Mouse (Mus musculus) neural tube, embryonic 11.5 days (tissue): Measurements from ENCODE around the gene Tef. TPM values are rescaled to one million over a fixed set of nuclear protein-coding genes. Genes with fewer than 3 reads are reported as not detected.
A peak's percentile ranks its signal among the peaks of the same experiment; 100 is the strongest.

Experiments
- ATAC-seq: fragments of 200-750 bp; cut with Nextera tagmentation; 2 replicates; pipeline ENCODE4 v1.8.0; 2017; ENCODE audit warnings: moderate number of reproducible peaks, mild to moderate bottlenecking, moderate TSS enrichment, moderate library complexity; ENCODE audit not compliant: insufficient read depth, low FRiP score, low TSS enrichment
- DNase-seq: peaks from one replicate; pipeline ENCODE4 v3.0.0-alpha.2; 2015; ENCODE audit warnings: low spot score
- H3K27ac ChIP-seq: fragments of 300-500 bp; sonication (generic); 2 replicates; pipeline ENCODE4 v1.5.1; 2014; ENCODE audit warnings: low read depth, mild to moderate bottlenecking, low read length
- H3K27me3 ChIP-seq: fragments of 300-500 bp; sonication (generic); 2 replicates; pipeline ENCODE4 v1.6.1; 2014; ENCODE audit warnings: mild to moderate bottlenecking, low read length, mixed read lengths; ENCODE audit not compliant: control insufficient read depth, insufficient read depth
- H3K36me3 ChIP-seq: fragments of 300-500 bp; sonication (generic); 2 replicates; pipeline ENCODE4 v1.6.1; 2014; ENCODE audit warnings: mild to moderate bottlenecking, low read length, moderate library complexity, mixed read lengths; ENCODE audit not compliant: control insufficient read depth, insufficient read depth
- H3K4me1 ChIP-seq: fragments of 300-500 bp; sonication (generic); 2 replicates; pipeline ENCODE4 v1.6.1; 2014; ENCODE audit warnings: low read length, mixed read lengths; ENCODE audit not compliant: control insufficient read depth, insufficient read depth
- H3K4me2 ChIP-seq: fragments of 300-500 bp; sonication (generic); 2 replicates; pipeline ENCODE4 v1.6.1; 2014; ENCODE audit warnings: low read depth, mild to moderate bottlenecking, moderate library complexity
- H3K4me3 ChIP-seq: fragments of 300-500 bp; sonication (generic); 2 replicates; pipeline ENCODE4 v1.5.1; 2014; ENCODE audit warnings: low read depth, low read length
- H3K9ac ChIP-seq: fragments of 300-500 bp; sonication (generic); 2 replicates; pipeline ENCODE4 v1.6.1; 2014; ENCODE audit warnings: mild to moderate bottlenecking, low read length
- H3K9me3 ChIP-seq: fragments of 300-500 bp; sonication (generic); 2 replicates; pipeline ENCODE4 v1.6.1; 2016; ENCODE audit warnings: low read length; ENCODE audit not compliant: control insufficient read depth
- WGBS: fragments of 180-500 bp; shearing (Covaris S2); extraction: QIAGEN DNeasy Blood & Tissue Kit; methylation state at CpG from one replicate; pipeline ENCODE4 v1.1.7; 2014; 5-methylcytosine and 5-hydroxymethylcytosine counted together
- polyA plus RNA-seq: library from polyadenylated mRNA; unstranded; fragments of >200 nt; fragmentation: Nextera tagmentation; extraction: Ambion mirVana; gene quantifications from 2 replicates; pipeline ENCODE4 v1.2.1, GENCODE M21; 2014

Gene Tef
- polyA plus RNA-seq, 1 experiment from 2014 or later, result 13.7 TPM

GRCm38 (mm10) chr15:81811599-81811996 lies 9.4 kb downstream of the Tef start:
- Histone ChIP-seq H3K4me1 (peaks cover 10% of the 10 kb centered on the region), H3K4me2 (peak overlapping the region; percentile 85), H3K9ac (peak overlapping the region; percentile 61), H3K27me3 (no peaks in the 10 kb centered on the region), H3K36me3 (peaks cover 2% of the 10 kb centered on the region; the same call in 1 of the 2 replicates), H3K27ac (0 out of 2 replicates have a peak overlapping the region, but pooled peaks have one; percentile 11), H3K9me3 (no peaks in the 10 kb centered on the region), H3K4me3 (peak overlapping the region; percentile 70)
- WGBS, result under 1% methylated on average over 20 of the region's 26 CpGs
- DNase-seq (no peak), ATAC-seq (peak; percentile 21)

- Histone ChIP-seq H3K27me3 (no peaks in the 10 kb centered on the region), H3K4me1 (peaks cover 10% of the 10 kb centered on the region), H3K27ac (no peak overlapping the region), H3K9ac (peak overlapping the region; percentile 16; the same call in 1 of the 2 replicates), H3K4me2 (peak overlapping the region; percentile 85), H3K9me3 (no peaks in the 10 kb centered on the region), H3K36me3 (peaks cover 2% of the 10 kb centered on the region), H3K4me3 (peak overlapping the region; percentile 70)
- DNase-seq, result no peak
- 42% methylated on average over 3 of the region's 3 CpGs for WGBS
- ATAC-seq, result no peak
These were observed 10.1 kb downstream of the Tef start for GRCm38 (mm10) chr15:81812287-81812686.

GRCm38 (mm10) chr15:81812696-81813631 lies 10.7 kb downstream of the Tef start:
- peaks cover 2% of the 10 kb centered on the region for H3K36me3 ChIP-seq
- WGBS, result 81% methylated on average over 7 of the region's 7 CpGs
- H3K27me3 ChIP-seq, result no peaks in the 10 kb centered on the region
- H3K4me3 ChIP-seq, result no peak overlapping the region; the same call in 1 of the 2 replicates
- no peaks in the 10 kb centered on the region for H3K9me3 ChIP-seq
- DNase-seq, result no peak
- ATAC-seq, result no peak
- peak overlapping the region; percentile 85; the same call in 1 of the 2 replicates for H3K4me2 ChIP-seq
- no peak overlapping the region for H3K27ac ChIP-seq
- H3K9ac ChIP-seq, result no peak overlapping the region
- H3K4me1 ChIP-seq, result peaks cover 10% of the 10 kb centered on the region

GRCm38 (mm10) chr15:81813986-81814705 lies 11.9 kb downstream of the Tef start:
- Histone ChIP-seq H3K27me3 (no peaks in the 10 kb centered on the region), H3K4me1 (peaks cover 10% of the 10 kb centered on the region), H3K9me3 (no peaks in the 10 kb centered on the region), H3K4me2 (no peak overlapping the region), H3K27ac (no peak overlapping the region), H3K9ac (no peak overlapping the region), H3K4me3 (no peak overlapping the region), H3K36me3 (peaks cover 2% of the 10 kb centered on the region)
- DNase-seq, result no peak
- WGBS, result 75% methylated on average over 5 of the region's 5 CpGs
- no peak for ATAC-seq

- no peak overlapping the region for H3K9ac ChIP-seq
- no peak overlapping the region for H3K27ac ChIP-seq
- no peak overlapping the region for H3K4me3 ChIP-seq
- no peaks in the 10 kb centered on the region for H3K27me3 ChIP-seq
- H3K4me1 ChIP-seq, result peaks cover 7% of the 10 kb centered on the region
- ATAC-seq (no peak), DNase-seq (no peak)
- H3K9me3 ChIP-seq, result no peaks in the 10 kb centered on the region
- H3K4me2 ChIP-seq, result no peak overlapping the region
- peaks cover 2% of the 10 kb centered on the region for H3K36me3 ChIP-seq
- 85% methylated on average over 12 of the region's 12 CpGs for WGBS
These were observed 12.6 kb downstream of the Tef start for GRCm38 (mm10) chr15:81814716-81815370.

GRCm38 (mm10) chr15:81818404-81818803 lies 16.2 kb downstream of the Tef start:
- no peak overlapping the region for H3K4me2 ChIP-seq
- H3K27me3 ChIP-seq, result no peaks in the 10 kb centered on the region
- 86% methylated on average over 3 of the region's 3 CpGs for WGBS
- H3K4me3 ChIP-seq, result no peak overlapping the region
- no peak overlapping the region for H3K9ac ChIP-seq
- no peaks in the 10 kb centered on the region for H3K4me1 ChIP-seq
- no peak overlapping the region for H3K27ac ChIP-seq
- no peak for ATAC-seq
- H3K9me3 ChIP-seq, result no peaks in the 10 kb centered on the region
- no peak for DNase-seq
- peaks cover 4% of the 10 kb centered on the region for H3K36me3 ChIP-seq

- Histone ChIP-seq H3K9ac (no peak overlapping the region), H3K36me3 (peaks cover 2% of the 10 kb centered on the region; the same call in 1 of the 2 replicates), H3K9me3 (no peaks in the 10 kb centered on the region), H3K4me1 (no peaks in the 10 kb centered on the region), H3K4me2 (no peak overlapping the region), H3K27me3 (no peaks in the 10 kb centered on the region), H3K4me3 (no peak overlapping the region), H3K27ac (no peak overlapping the region)
- WGBS, result 90% methylated on average over 3 of the region's 3 CpGs
- ATAC-seq, result no peak
- DNase-seq, result no peak
These were observed 20.4 kb downstream of the Tef start for GRCm38 (mm10) chr15:81822631-81823030.

GRCm38 (mm10) chr15:81824832-81825231 lies 22.6 kb downstream of the Tef start:
- peaks cover 2% of the 10 kb centered on the region; the same call in 1 of the 2 replicates for H3K36me3 ChIP-seq

More at GRCm38 (mm10) chr15:81824832-81825231, 22.6 kb downstream of the Tef start:
- 89% methylated on average over 3 of the region's 3 CpGs for WGBS
- no peak overlapping the region for H3K9ac ChIP-seq
- H3K27me3 ChIP-seq, result no peaks in the 10 kb centered on the region
- no peak for ATAC-seq
- H3K4me3 ChIP-seq, result no peak overlapping the region
- no peaks in the 10 kb centered on the region for H3K9me3 ChIP-seq
- no peak overlapping the region for H3K4me2 ChIP-seq
- no peak overlapping the region for H3K27ac ChIP-seq
- no peaks in the 10 kb centered on the region for H3K4me1 ChIP-seq
- DNase-seq, result no peak
